Mouse (Mus musculus) hindbrain, embryonic 14.5 days (tissue): ENCODE measurements around the gene Eml2. TPM values are rescaled to one million over a fixed set of nuclear protein-coding genes. Genes with fewer than 3 reads are reported as not detected.
A peak's percentile ranks its signal among the peaks of the same experiment; 100 is the strongest.

Source experiments
- ATAC-seq: fragments of 200-750 bp; cut with Nextera tagmentation; 2 replicates; pipeline ENCODE4 v1.8.0; 2017; ENCODE audit warnings: moderate number of reproducible peaks, mild to moderate bottlenecking, moderate TSS enrichment, moderate library complexity; ENCODE audit not compliant: low FRiP score
- DNase-seq: peaks from one replicate; pipeline ENCODE4 v3.0.0-alpha.2; 2015; ENCODE audit warnings: low spot score
- H3K27ac ChIP-seq: fragments of 300-500 bp; sonication (generic); 2 replicates; pipeline ENCODE4 v1.5.1; 2014; ENCODE audit warnings: mild to moderate bottlenecking, moderate library complexity
- H3K27me3 ChIP-seq: fragments of 300-500 bp; sonication (generic); 2 replicates; pipeline ENCODE4 v1.6.1; 2014; ENCODE audit warnings: mild to moderate bottlenecking, low read length, mixed read lengths; ENCODE audit not compliant: control insufficient read depth, insufficient read depth
- H3K36me3 ChIP-seq: fragments of 300-500 bp; sonication (generic); replicated peaks from 2 replicates; pipeline ENCODE4 v1.6.1; 2014; ENCODE audit not compliant: control insufficient read depth, insufficient read depth
- H3K4me1 ChIP-seq: fragments of 300-500 bp; sonication (generic); replicated peaks from 2 replicates; pipeline ENCODE4 v1.6.1; 2014; ENCODE audit warnings: antibody characterized with exemption, low read length, mixed read lengths; ENCODE audit not compliant: control insufficient read depth, insufficient read depth
- H3K4me2 ChIP-seq: fragments of 300-500 bp; sonication (generic); replicated peaks from 2 replicates; pipeline ENCODE4 v1.6.1; 2014; ENCODE audit warnings: mild to moderate bottlenecking, moderate library complexity
- H3K4me3 ChIP-seq: fragments of 300-500 bp; sonication (generic); replicated peaks from 2 replicates; pipeline ENCODE4 v1.5.1; 2014; ENCODE audit warnings: mild to moderate bottlenecking, low read length
- H3K9ac ChIP-seq: fragments of 300-500 bp; sonication (generic); 2 replicates; pipeline ENCODE4 v1.6.1; 2014
- H3K9me3 ChIP-seq: fragments of 300-500 bp; sonication (generic); 2 replicates; pipeline ENCODE4 v1.6.1; 2016; ENCODE audit warnings: low read length; ENCODE audit not compliant: control insufficient read depth
- WGBS: fragments of 180-500 bp; shearing (Covaris S2); extraction: QIAGEN DNeasy Blood & Tissue Kit; methylation state at CpG from one replicate; pipeline ENCODE4 v1.1.7; 2014; 5-methylcytosine and 5-hydroxymethylcytosine counted together
- polyA plus RNA-seq: library from polyadenylated mRNA; unstranded; fragments of >200 nt; fragmentation: Nextera tagmentation; extraction: Ambion mirVana; gene quantifications from 2 replicates; pipeline ENCODE4 v1.2.1, GENCODE M21; 2014

The Eml2 gene
- polyA plus RNA-seq, 1 experiment from 2014 or later = 3.6 TPM

DNA sequence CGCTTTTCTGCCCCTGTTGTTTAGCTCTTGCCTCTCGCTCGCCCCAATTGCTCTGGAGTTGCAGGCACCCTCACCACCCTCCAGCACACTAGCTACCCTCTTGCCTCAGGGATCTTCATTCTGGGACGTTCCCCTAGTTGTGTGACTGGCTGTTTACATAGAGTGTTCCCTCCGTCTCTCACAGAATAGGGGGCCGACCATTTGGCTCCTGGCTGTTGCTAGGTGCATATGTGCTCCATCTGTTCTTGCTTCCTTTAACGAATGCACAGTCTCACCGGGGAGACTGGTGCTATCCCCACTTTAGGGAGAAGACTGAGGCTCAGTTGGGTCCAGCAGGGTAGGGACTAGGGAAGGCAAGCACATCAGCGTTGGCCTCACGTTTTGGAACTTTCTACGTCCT is 17.6 kb upstream of the Eml2 start:
- no peak overlapping the region for H3K9ac ChIP-seq
- peaks cover 23% of the 10 kb centered on the region for H3K27me3 ChIP-seq
- H3K4me2 ChIP-seq = no peak overlapping the region
- no peak overlapping the region for H3K4me3 ChIP-seq
- peaks cover 16% of the 10 kb centered on the region for H3K36me3 ChIP-seq
- ATAC-seq (no peak), DNase-seq (no peak)
- H3K9me3 ChIP-seq = no peaks in the 10 kb centered on the region
- 65% methylated on average over 11 of the region's 11 CpGs for WGBS
- H3K4me1 ChIP-seq = 0 out of 2 replicates have a peak, but pooled peaks cover 8% of the 10 kb centered on the region
- no peak overlapping the region for H3K27ac ChIP-seq

DNA sequence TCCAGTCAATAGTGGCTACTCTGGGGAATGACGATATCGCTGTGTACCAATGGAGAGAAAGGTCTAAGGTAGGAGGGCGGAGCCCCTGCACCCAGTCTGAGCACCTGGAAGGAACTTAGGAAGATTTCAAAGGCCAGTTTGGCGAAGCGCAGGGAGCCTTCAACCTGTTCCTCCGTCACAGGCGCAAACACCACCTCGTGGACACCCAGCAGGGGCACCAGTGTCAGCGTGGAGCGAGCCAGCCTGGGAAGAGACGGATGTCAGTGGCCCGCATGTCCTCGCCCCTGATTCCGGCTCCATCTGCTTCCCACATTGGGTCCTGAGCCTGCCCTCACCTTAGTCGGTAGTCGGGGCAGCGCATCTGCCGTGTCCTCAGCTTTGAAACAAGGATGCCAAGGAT is 16.8 kb upstream of the Eml2 start:
- no peak for ATAC-seq
- H3K9ac ChIP-seq = no peak overlapping the region
- 15% methylated on average over 18 of the region's 18 CpGs for WGBS

DNA sequence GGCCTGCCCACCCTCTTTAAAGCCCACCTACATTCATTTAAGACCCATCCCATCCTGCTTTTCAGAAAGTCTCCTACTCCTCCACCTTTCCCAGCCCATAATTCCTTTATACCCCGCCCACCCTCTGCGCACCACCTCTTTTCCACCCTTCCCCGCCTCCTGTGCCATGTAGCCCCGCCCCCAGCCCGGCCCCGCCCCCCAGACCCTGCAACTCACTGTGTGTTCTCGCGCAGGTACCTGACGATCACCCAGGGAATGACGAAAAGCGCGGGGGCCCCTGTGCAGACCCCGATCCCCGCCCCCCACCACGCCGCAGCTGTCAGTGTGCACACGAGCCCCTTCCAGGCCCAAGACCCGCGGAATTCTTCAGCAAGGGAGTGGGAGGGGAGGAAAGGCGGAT is 16.1 kb upstream of the Eml2 start:
- WGBS = under 1% methylated on average over 19 of the region's 20 CpGs
- Histone ChIP-seq H3K4me3 (peak overlapping the region; percentile 32), H3K4me2 (peak overlapping the region; percentile 55), H3K36me3 (peaks cover 1% of the 10 kb centered on the region; the same call in 1 of the 2 replicates), H3K27me3 (peaks cover 38% of the 10 kb centered on the region), H3K27ac (no peak overlapping the region), H3K9ac (peak overlapping the region; percentile 58), H3K4me1 (peaks cover 17% of the 10 kb centered on the region; the same call in 1 of the 2 replicates), H3K9me3 (no peaks in the 10 kb centered on the region)
- DNase-seq (peak; percentile 25), ATAC-seq (peak; percentile 26; the same call in 1 of the 2 replicates)

More for the DNA sequence above, 16.8 kb upstream of the Eml2 start:
- Histone ChIP-seq H3K36me3 (peaks cover 8% of the 10 kb centered on the region; the same call in 1 of the 2 replicates), H3K27ac (no peak overlapping the region), H3K4me3 (peak overlapping the region; percentile 32; the same call in 1 of the 2 replicates), H3K9me3 (no peaks in the 10 kb centered on the region), H3K4me2 (peak overlapping the region; percentile 55), H3K4me1 (peaks cover 11% of the 10 kb centered on the region; the same call in 1 of the 2 replicates), H3K27me3 (peaks cover 31% of the 10 kb centered on the region)
- DNase-seq = no peak

GRCm38 (mm10) chr7:19162928-19163327 is 13.3 kb upstream of the Eml2 start:
- ATAC-seq (no peak), DNase-seq (no peak)
- H3K4me3 ChIP-seq = no peak overlapping the region
- H3K27ac ChIP-seq = no peak overlapping the region
- no peaks in the 10 kb centered on the region for H3K9me3 ChIP-seq
- WGBS = 85% methylated on average over 7 of the region's 7 CpGs
- H3K36me3 ChIP-seq = no peaks in the 10 kb centered on the region
- no peak overlapping the region for H3K9ac ChIP-seq
- H3K27me3 ChIP-seq = peaks cover 45% of the 10 kb centered on the region
- H3K4me1 ChIP-seq = peaks cover 24% of the 10 kb centered on the region; the same call in 1 of the 2 replicates
- H3K4me2 ChIP-seq = no peak overlapping the region

- no peak for DNase-seq
- Histone ChIP-seq H3K9ac (no peak overlapping the region), H3K27ac (no peak overlapping the region), H3K4me2 (0 out of 2 replicates have a peak overlapping the region, but pooled peaks have one; percentile 1), H3K4me1 (peaks cover 24% of the 10 kb centered on the region; the same call in 1 of the 2 replicates), H3K36me3 (no peaks in the 10 kb centered on the region), H3K4me3 (no peak overlapping the region), H3K27me3 (peaks cover 45% of the 10 kb centered on the region), H3K9me3 (no peaks in the 10 kb centered on the region)
- WGBS = 28% methylated on average over 12 of the region's 12 CpGs
- no peak for ATAC-seq
These were observed 12.5 kb upstream of the Eml2 start for GRCm38 (mm10) chr7:19163752-19164151.

- no peak for ATAC-seq
- no peaks in the 10 kb centered on the region for H3K36me3 ChIP-seq
These were observed 12.0 kb upstream of the Eml2 start for GRCm38 (mm10) chr7:19164189-19164588.

GRCm38 (mm10) chr7:19164978-19165377 is 11.2 kb upstream of the Eml2 start:
- 3% methylated on average over 13 of the region's 13 CpGs for WGBS
- H3K27me3 ChIP-seq = peaks cover 38% of the 10 kb centered on the region
- no peak overlapping the region for H3K27ac ChIP-seq
- no peaks in the 10 kb centered on the region for H3K9me3 ChIP-seq
- H3K36me3 ChIP-seq = no peaks in the 10 kb centered on the region
- no peak for ATAC-seq
- DNase-seq = peak; percentile 24
- H3K9ac ChIP-seq = no peak overlapping the region
- H3K4me2 ChIP-seq = no peak overlapping the region
- peaks cover 20% of the 10 kb centered on the region; the same call in 1 of the 2 replicates for H3K4me1 ChIP-seq
- no peak overlapping the region for H3K4me3 ChIP-seq

More at GRCm38 (mm10) chr7:19164189-19164588, 12.0 kb upstream of the Eml2 start:
- peaks cover 45% of the 10 kb centered on the region for H3K27me3 ChIP-seq
- peaks cover 24% of the 10 kb centered on the region; the same call in 1 of the 2 replicates for H3K4me1 ChIP-seq
- H3K4me2 ChIP-seq = 0 out of 2 replicates have a peak overlapping the region, but pooled peaks have one; percentile 1
- no peak overlapping the region for H3K27ac ChIP-seq
- H3K9me3 ChIP-seq = no peaks in the 10 kb centered on the region
- no peak overlapping the region for H3K4me3 ChIP-seq
- peak; percentile 22 for DNase-seq
- WGBS = 0% methylated on average over 6 of the region's 6 CpGs
- H3K9ac ChIP-seq = no peak overlapping the region

DNA sequence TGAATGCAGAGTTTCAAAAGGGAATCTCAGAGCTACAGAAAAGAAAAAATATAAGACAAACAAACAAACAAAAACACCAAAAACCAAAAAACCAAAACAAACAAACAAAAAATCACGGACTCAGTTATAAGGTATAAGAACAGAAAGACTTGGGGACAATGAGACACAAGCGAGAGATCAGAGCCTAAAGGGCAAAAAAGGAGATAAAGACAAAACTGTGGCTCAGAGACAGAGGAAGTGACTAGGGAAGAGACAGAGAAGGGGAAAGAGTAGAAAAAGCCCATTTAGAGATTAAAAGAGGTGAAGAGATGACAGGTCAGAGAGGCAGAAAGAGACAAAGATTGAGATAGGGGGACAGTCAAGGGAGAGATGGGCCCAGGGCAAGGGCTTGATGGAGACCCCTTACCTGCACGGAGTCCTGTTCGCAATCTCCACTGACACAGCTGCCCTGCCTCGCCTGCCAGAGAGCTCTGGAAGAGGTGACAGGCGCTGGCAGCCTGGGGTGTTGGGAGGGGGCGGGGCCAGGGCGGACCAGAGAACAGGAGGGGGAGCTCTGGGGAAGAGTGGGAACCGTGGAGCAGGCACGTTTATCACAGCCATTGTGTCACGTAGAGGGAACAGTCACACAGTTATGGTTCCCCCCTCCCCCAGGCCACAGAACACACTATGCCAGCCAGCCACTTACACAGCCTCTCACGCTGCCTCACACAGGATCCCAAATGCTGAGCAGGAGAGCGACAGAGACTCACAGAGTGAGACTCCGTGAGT is 10.4 kb upstream of the Eml2 start, which contains the start of gene Gipr:
Gipr (minus strand) TSS at position 472 of the 768 bp plus-strand sequence.
- ATAC-seq (peak; percentile 29; the same call in 1 of the 2 replicates), DNase-seq (peak; percentile 23)
- Histone ChIP-seq H3K4me1 (peaks cover 15% of the 10 kb centered on the region; the same call in 1 of the 2 replicates), H3K27ac (no peak within 1 kb of the TSS), H3K9me3 (no peaks in the 10 kb centered on the region), H3K9ac (0 out of 2 replicates have a peak within 1 kb of the TSS, but pooled peaks have one; percentile 22), H3K36me3 (no peaks in the 10 kb centered on the region), H3K4me2 (peak within 1 kb of the TSS; percentile 36), H3K4me3 (no peak within 1 kb of the TSS), H3K27me3 (peaks cover 30% of the 10 kb centered on the region)
- WGBS = 14% methylated on average over 14 of the region's 14 CpGs

DNA sequence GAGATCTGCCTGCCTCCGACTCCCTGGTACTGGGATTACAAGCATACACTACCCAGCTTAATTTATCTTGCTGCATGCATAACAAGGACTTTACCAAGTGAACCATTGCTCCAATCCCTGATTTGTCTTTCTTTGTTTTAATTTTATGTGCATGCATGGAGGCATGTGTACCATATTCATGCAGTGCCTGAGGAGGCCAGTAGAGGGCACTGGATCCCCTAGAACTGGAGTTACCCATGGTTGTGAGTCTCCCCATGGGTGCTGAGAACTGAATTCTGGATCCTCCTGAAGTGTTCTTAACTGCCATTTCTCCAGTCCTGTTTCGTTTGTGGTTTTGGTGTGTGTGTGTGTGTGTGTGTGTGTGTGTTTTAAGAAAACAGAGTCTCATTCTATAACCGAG is 9.2 kb upstream of the Eml2 start:
- Histone ChIP-seq H3K4me3 (no peak overlapping the region), H3K27ac (no peak overlapping the region), H3K4me2 (no peak overlapping the region), H3K4me1 (peaks cover 20% of the 10 kb centered on the region), H3K9me3 (no peaks in the 10 kb centered on the region), H3K9ac (no peak overlapping the region), H3K27me3 (peaks cover 29% of the 10 kb centered on the region), H3K36me3 (no peaks in the 10 kb centered on the region)
- ATAC-seq (no peak), DNase-seq (peak; percentile 20)
- 94% methylated on average over 3 of the region's 3 CpGs for WGBS
